8 mouse cellular contexts compared by ENCODE assay signal in genomic region chr16:58522677-58523043, GRCm38 (mm10). TPM values are rescaled to one million over a fixed set of nuclear protein-coding genes. Genes with fewer than 3 reads are reported as not detected.
DNase-seq lines count a peak whose midpoint lies in the region; ATAC-seq lines count a peak whose summit lies in the region.

No protein-coding gene starts in this region.

- no peaks in the 10 kb centered on the region for H3K9me3 ChIP-seq in hindbrain, embryonic 15.5 days
- peaks cover 3% of the 10 kb centered on the region; the same call in 1 of the 2 replicates for H3K9me3 ChIP-seq in midbrain, embryonic 13.5 days

- H3K27me3 ChIP-seq in hindbrain, embryonic 15.5 days = 0 out of 2 replicates have a peak, but pooled peaks cover 3% of the 10 kb centered on the region
- peaks cover 6% of the 10 kb centered on the region; the same call in 1 of the 2 replicates for H3K27me3 ChIP-seq in midbrain, embryonic 13.5 days

- H3K4me1 ChIP-seq in hindbrain, embryonic 15.5 days (replicated peaks) = peaks cover 5% of the 10 kb centered on the region
- peaks cover 7% of the 10 kb centered on the region; the same call in 1 of the 2 replicates for H3K4me1 ChIP-seq in midbrain, embryonic 13.5 days (replicated peaks)

- H3K27ac ChIP-seq in hindbrain, embryonic 15.5 days (replicated peaks) = peak overlapping the region; percentile 73
- peak overlapping the region; percentile 68 for H3K27ac ChIP-seq in midbrain, embryonic 13.5 days

- DNase-seq in cerebellum, adult 18-20 months = no peak
- DNase-seq in ovary, postnatal 10 days (ENCODE audit: low spot score) = peak; percentile 27
- no peak for DNase-seq in ovary, postnatal 14 days (ENCODE audit: low spot score)
- DNase-seq in urinary bladder, postnatal 14 days (ENCODE audit: low spot score) = no peak
- DNase-seq in ovary, postnatal 36 days (ENCODE audit: low spot score) = no peak

- H3K4me3 ChIP-seq in hindbrain, embryonic 15.5 days = peak overlapping the region; percentile 87
- H3K4me3 ChIP-seq in midbrain, embryonic 13.5 days (replicated peaks) = peak overlapping the region; percentile 68

- H3K9ac ChIP-seq in hindbrain, embryonic 15.5 days = peak overlapping the region; percentile 79
- H3K9ac ChIP-seq in midbrain, embryonic 13.5 days (replicated peaks) = peak overlapping the region; percentile 83

- H3K36me3 ChIP-seq in hindbrain, embryonic 15.5 days = no peaks in the 10 kb centered on the region
- H3K36me3 ChIP-seq in midbrain, embryonic 13.5 days = no peaks in the 10 kb centered on the region

- H3K4me2 ChIP-seq in hindbrain, embryonic 15.5 days = peak overlapping the region; percentile 97
- peak overlapping the region; percentile 83 for H3K4me2 ChIP-seq in midbrain, embryonic 13.5 days (replicated peaks)

- WGBS in hindbrain, embryonic 15.5 days = 0% methylated on average over 16 of the region's 16 CpGs
- WGBS in midbrain, embryonic 13.5 days = 0% methylated on average over 16 of the region's 16 CpGs

- ATAC-seq in cerebellum, adult (ENCODE audit: insufficient number of reproducible peaks, low FRiP score, low TSS enrichment) = peak; percentile 26
- peak; percentile 68 for ATAC-seq in hindbrain, embryonic 15.5 days (ENCODE audit: low FRiP score, low read depth)
- ATAC-seq in midbrain, embryonic 13.5 days = peak; percentile 79

RNA-seq across cellular contexts. Expression of gene St3gal6, which starts 1.4 kb away (rescaled TPM):
- polyA plus RNA-seq in hindbrain, embryonic 15.5 days (2015; fragmentation: Nextera tagmentation; extraction: Ambion mirVana) = 13.2 and 14.2 TPM in 2 replicates
- 8.3 and 9.9 TPM in 2 replicates for polyA plus RNA-seq in midbrain, embryonic 13.5 days (2015; fragmentation: Nextera tagmentation; extraction: Ambion mirVana)

Comparison
In these comparisons a context has a peak if more than half of its experiments do, and no peak if none do; other contexts are left out.
1. ATAC-seq: peak in every context shown above with its lines; median percentile 79 in midbrain, embryonic 13.5 days; 68 in hindbrain, embryonic 15.5 days; 26 in cerebellum, adult.